Mouse (Mus musculus): ENCODE measurements around the gene Sln. TPM values are rescaled to one million over a fixed set of nuclear protein-coding genes. Genes with fewer than 3 reads are reported as not detected.

Sln gene
- polyA plus RNA-seq, 1 experiment from 2014 or later = 2.0 TPM

Other genes starting within 250 kb of the Sln start
- 56.7 and 65.0 TPM in 2 replicates for gene Acat1, start 239.8 kb upstream of the Sln start, polyA plus RNA-seq (2014; fragmentation: Nextera tagmentation; extraction: Ambion mirVana)
- gene Cul5, start 180.2 kb upstream of the Sln start, polyA plus RNA-seq (2014; fragmentation: Nextera tagmentation; extraction: Ambion mirVana) = 44.6 and 46.1 TPM in 2 replicates
- gene Rab39, start 143.9 kb upstream of the Sln start, polyA plus RNA-seq (2014; fragmentation: Nextera tagmentation; extraction: Ambion mirVana) = 1.7 TPM in 2 replicates
- gene Slc35f2, start 78.6 kb upstream of the Sln start, polyA plus RNA-seq (2014; fragmentation: Nextera tagmentation; extraction: Ambion mirVana) = 5.4 and 6.0 TPM in 2 replicates
- gene Elmod1, start 125.1 kb downstream of the Sln start, polyA plus RNA-seq (2014; fragmentation: Nextera tagmentation; extraction: Ambion mirVana) = 0.63 and 0.74 TPM in 2 replicates
- gene Tnfaip8l3, start 218.2 kb downstream of the Sln start, polyA plus RNA-seq (2014; fragmentation: Nextera tagmentation; extraction: Ambion mirVana) = 0.04 TPM in 1 of 2 replicates, not detected in the other